Mouse (Mus musculus) liver, embryonic 13.5 days (tissue): Measurements from ENCODE around the gene Tceal6. TPM values are rescaled to one million over a fixed set of nuclear protein-coding genes. Genes with fewer than 3 reads are reported as not detected.
"Not testable (repeated sequence)": the region's sequence is repeated elsewhere in the genome, so short reads cannot be mapped to it uniquely, and the experiment has no call there.

Experiments
- ATAC-seq: fragments of 200-750 bp; cut with Nextera tagmentation; 2 replicates; pipeline ENCODE4 v1.8.0; 2017; ENCODE audit warnings: low read depth, mild to moderate bottlenecking, moderate number of reproducible peaks, moderate library complexity
- DNase-seq: peaks from one replicate; pipeline ENCODE4 v3.0.0; 2022
- H3K27ac ChIP-seq: fragments of 300-500 bp; sonication (generic); 2 replicates; pipeline ENCODE4 v1.5.1; 2015; ENCODE audit warnings: moderate library complexity, mild to moderate bottlenecking, inconsistent platforms
- H3K27me3 ChIP-seq: fragments of 300-500 bp; sonication (generic); 2 replicates; pipeline ENCODE4 v1.6.1; 2015; ENCODE audit warnings: mild to moderate bottlenecking, inconsistent platforms
- H3K36me3 ChIP-seq: fragments of 300-500 bp; sonication (generic); 2 replicates; pipeline ENCODE4 v1.6.1; 2015; ENCODE audit warnings: mild to moderate bottlenecking, inconsistent platforms
- H3K4me1 ChIP-seq: fragments of 300-500 bp; sonication (generic); replicated peaks from 2 replicates; pipeline ENCODE4 v1.6.1; 2015; ENCODE audit warnings: inconsistent platforms
- H3K4me2 ChIP-seq: fragments of 300-500 bp; sonication (generic); 2 replicates; pipeline ENCODE4 v1.6.1; 2015; ENCODE audit warnings: inconsistent platforms, mild to moderate bottlenecking, moderate library complexity
- H3K4me3 ChIP-seq: fragments of 300-500 bp; sonication (generic); replicated peaks from 2 replicates; pipeline ENCODE4 v1.5.1; 2015; ENCODE audit warnings: mild to moderate bottlenecking, inconsistent platforms
- H3K9ac ChIP-seq: fragments of 300-500 bp; sonication (generic); 2 replicates; pipeline ENCODE4 v1.6.1; 2015; ENCODE audit warnings: mild to moderate bottlenecking, inconsistent platforms
- H3K9me3 ChIP-seq: fragments of 300-500 bp; sonication (generic); replicated peaks from 2 replicates; pipeline ENCODE4 v1.6.1; 2016; ENCODE audit warnings: inconsistent platforms
- WGBS: fragments of 180-500 bp; shearing (Covaris S2); methylation state at CpG from one replicate; pipeline ENCODE4 v1.1.7; 2015; ENCODE audit not compliant: insufficient replicate concordance; 5-methylcytosine and 5-hydroxymethylcytosine counted together
- polyA plus RNA-seq: library from polyadenylated mRNA; unstranded; fragments of >200 nt; fragmentation: Nextera tagmentation; extraction: Ambion mirVana; gene quantifications from 2 replicates; pipeline ENCODE4 v1.2.1, GENCODE M21; 2015

Gene Tceal6
- polyA plus RNA-seq = 0.25 and 0.32 TPM in 2 replicates

GRCm38 (mm10) chrX:135210436-135211221 lies at the start of gene Tceal6:
Tceal6 (minus strand) TSS chrX:135210687.
- Histone ChIP-seq H3K27me3 (peaks cover 9% of the 10 kb centered on the region; the same call in 1 of the 2 replicates), H3K9me3 (no peaks in the 10 kb centered on the region), H3K4me1 (no peaks in the 10 kb centered on the region), H3K36me3 (no peaks in the 10 kb centered on the region), H3K4me3 (no peak within 1 kb of the TSS), H3K27ac (no peak within 1 kb of the TSS), H3K4me2 (no peak within 1 kb of the TSS), H3K9ac (no peak within 1 kb of the TSS)
- DNase-seq = no peak
- WGBS = 28% methylated on average over 12 of the region's 13 CpGs
- no peak for ATAC-seq

GRCm38 (mm10) chrX:135209773-135210435 lies 583 bp downstream of the Tceal6 start:
- not testable (repeated sequence) for ATAC-seq, H3K36me3 ChIP-seq, H3K27me3 ChIP-seq, H3K4me1 ChIP-seq, H3K27ac ChIP-seq, H3K9me3 ChIP-seq, H3K9ac ChIP-seq, DNase-seq, H3K4me3 ChIP-seq, H3K4me2 ChIP-seq
- WGBS = 30% methylated on average over 21 of the region's 21 CpGs

- not testable (repeated sequence) for ATAC-seq, H3K4me3 ChIP-seq, H3K27ac ChIP-seq, H3K9me3 ChIP-seq, DNase-seq, H3K9ac ChIP-seq, H3K36me3 ChIP-seq, H3K4me1 ChIP-seq, H3K27me3 ChIP-seq, H3K4me2 ChIP-seq
- WGBS = no CpG with 5 or more reads among the region's 6 CpGs
Observed at GRCm38 (mm10) chrX:135189924-135190323, 20.6 kb downstream of the Tceal6 start.

GRCm38 (mm10) chrX:135188661-135189060 lies 21.8 kb downstream of the Tceal6 start:
- not testable (repeated sequence) for H3K4me1 ChIP-seq, H3K9me3 ChIP-seq, H3K27ac ChIP-seq, H3K4me3 ChIP-seq, H3K9ac ChIP-seq, H3K27me3 ChIP-seq, ATAC-seq, H3K4me2 ChIP-seq, H3K36me3 ChIP-seq, DNase-seq
- no CpG with 5 or more reads among the region's 3 CpGs for WGBS

- WGBS = 83% methylated on average over 7 of the region's 14 CpGs
- H3K9me3 ChIP-seq, DNase-seq, H3K4me2 ChIP-seq, H3K4me1 ChIP-seq, H3K36me3 ChIP-seq, H3K27me3 ChIP-seq, ATAC-seq, H3K4me3 ChIP-seq, H3K27ac ChIP-seq, H3K9ac ChIP-seq: not testable (repeated sequence)
Observed at GRCm38 (mm10) chrX:135177532-135177931, 33.0 kb downstream of the Tceal6 start, which contains the start of gene Gm15023. Gm15023 (minus strand) TSS chrX:135177632.

Other genes starting within 250 kb of the Tceal6 start
- gene Nxf2, start 245.9 kb downstream of the Tceal6 start, polyA plus RNA-seq = 0.33 and 0.36 TPM in 2 replicates
- gene Zmat1, start 201.5 kb downstream of the Tceal6 start, polyA plus RNA-seq = 1.2 and 1.7 TPM in 2 replicates
- gene Gm15023, start 33.1 kb downstream of the Tceal6 start, polyA plus RNA-seq = not detected in 2 replicates
- gene Pramel3, start 91.6 kb upstream of the Tceal6 start, polyA plus RNA-seq = not detected in 2 replicates
- gene Gm5128, start 162.6 kb upstream of the Tceal6 start, polyA plus RNA-seq = not detected in 2 replicates
- gene Gm7903, start 223.1 kb upstream of the Tceal6 start, polyA plus RNA-seq = not detected in 2 replicates